Mouse (Mus musculus) frontal cortex, adult (tissue): ENCODE data around the gene Pknox1.
"Not testable (repeated sequence)": the region's sequence is repeated elsewhere in the genome, so short reads cannot be mapped to it uniquely, and the experiment has no call there.

Experiments
- ATAC-seq: cut with Nextera tagmentation; 2 replicates; pipeline ENCODE4 v1.9.2; 2017; ENCODE audit warnings: mild to moderate bottlenecking, moderate library complexity, mixed read lengths; ENCODE audit not compliant: low TSS enrichment

The Pknox1 gene

DNA sequence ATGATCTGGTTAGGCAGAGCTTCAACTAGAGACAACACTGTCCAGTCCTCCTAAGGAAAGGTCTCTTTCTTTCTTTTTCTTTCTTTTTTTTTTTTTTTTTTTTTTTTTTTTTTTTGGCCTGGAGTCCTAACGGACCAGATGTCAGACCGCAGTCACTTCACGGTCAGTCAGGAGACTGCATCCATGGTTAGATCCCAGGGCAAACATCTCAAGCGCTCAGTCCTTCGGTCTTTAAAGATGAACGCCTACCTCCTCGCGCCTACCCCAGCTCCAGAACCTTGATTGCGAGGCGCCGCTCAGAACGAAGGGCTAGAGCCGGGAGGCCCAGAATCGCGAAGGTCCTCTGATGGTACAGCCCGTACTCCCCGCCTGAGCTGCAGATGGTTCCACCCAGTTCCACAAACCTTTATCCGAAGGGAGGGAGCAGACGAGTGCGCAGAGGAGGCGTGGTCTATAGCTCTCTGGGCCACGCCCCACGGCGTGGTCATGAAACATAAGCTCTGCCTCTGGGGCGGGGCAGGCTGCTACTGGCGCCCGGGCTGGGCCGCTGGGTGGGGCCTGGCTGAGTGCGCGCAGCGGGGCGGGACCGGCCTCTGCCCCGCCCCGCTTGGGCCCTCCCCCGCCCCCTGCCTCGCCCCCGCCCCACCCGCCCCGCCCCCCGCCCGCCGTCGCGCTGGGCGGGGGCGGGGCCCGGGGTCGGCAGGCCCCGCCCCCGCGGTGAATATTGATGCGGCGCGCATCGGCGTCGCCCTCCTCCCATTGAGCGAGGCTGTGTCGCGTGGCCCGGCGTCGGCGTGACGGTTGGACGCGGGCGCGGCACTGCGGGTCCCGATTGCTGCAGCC lies at the start of gene Pknox1:
Pknox1 (plus strand) TSS at position 720 of the 843 bp plus-strand sequence.
- ATAC-seq, result peak; percentile 86

DNA sequence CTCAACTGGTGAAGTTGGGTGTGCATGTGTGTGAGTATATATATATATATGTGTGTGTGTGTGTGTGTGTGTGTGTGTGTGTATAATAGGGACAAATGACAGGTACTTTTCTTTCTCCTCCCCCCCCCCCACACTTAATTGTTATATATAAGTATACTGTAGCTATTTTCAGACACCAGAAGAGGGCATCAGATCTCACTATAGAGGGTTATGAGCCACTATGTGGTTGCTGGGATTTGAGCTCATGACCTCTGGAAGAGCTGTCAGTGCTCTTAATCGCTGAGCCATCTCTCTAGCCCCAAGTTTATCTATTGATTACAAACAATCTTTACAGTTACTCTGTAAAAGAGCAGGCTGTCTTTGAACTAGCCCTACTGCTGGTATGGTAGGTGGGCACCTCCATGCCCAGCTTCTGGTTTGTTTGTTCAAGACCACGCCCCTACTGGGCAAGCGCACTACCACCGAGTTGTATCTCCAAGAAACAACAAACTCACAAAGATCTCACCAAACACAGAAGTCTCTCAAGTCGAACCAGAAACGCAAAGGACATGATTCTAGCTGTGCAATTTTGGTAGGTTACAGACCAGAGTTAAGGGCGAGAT lies 45.1 kb upstream of the Pknox1 start:
- ATAC-seq, result peak; percentile 71

DNA sequence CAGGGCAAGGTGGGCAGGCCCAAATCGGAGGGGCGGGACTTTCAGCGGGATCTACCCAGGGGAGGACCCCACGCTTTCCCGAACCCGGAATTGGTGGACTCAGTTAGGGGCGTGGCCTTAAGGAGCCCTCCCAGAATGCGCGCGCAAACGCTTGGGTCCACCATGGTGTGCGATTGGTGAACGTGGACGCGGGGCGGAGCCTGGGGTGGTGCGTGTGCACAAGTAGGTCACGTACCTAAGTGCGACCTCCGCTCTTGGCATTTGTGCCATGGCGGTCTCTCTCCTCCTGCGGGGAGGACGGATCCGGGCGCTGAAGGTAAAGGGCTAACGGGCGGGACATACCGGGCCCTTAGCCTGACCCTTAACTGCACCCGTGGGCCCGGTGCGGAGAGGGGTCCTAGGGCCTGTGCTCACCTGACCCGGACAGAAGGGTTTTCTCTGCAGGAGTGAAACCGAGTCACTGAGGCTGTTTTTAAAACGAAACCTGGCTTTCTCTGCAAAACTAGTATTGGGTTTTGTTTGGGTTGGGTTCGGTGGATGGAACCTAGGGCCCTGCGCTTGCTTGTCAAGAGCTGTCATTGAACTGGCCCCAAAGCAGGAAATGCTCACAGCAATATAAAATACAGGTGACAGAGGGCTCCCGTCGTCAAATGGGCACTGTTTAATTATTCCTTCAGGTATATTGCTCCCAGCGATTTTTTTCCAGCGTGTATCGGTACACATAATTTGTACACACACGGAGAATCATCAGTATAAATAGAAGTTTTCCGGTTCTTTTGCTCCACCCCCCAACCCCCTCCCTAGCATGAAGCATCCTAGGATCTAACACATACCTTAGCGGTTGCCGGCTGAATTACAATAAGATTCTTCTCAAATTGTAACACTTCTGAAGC lies 44.3 kb upstream of the Pknox1 start, which contains the start of the genes Wdr4 and Ndufv3:
Wdr4 (minus strand) TSS at position 35 of the 893 bp plus-strand sequence.
Ndufv3 (plus strand) TSS at position 170 of the 893 bp plus-strand sequence.
- peak; percentile 97 for ATAC-seq

DNA sequence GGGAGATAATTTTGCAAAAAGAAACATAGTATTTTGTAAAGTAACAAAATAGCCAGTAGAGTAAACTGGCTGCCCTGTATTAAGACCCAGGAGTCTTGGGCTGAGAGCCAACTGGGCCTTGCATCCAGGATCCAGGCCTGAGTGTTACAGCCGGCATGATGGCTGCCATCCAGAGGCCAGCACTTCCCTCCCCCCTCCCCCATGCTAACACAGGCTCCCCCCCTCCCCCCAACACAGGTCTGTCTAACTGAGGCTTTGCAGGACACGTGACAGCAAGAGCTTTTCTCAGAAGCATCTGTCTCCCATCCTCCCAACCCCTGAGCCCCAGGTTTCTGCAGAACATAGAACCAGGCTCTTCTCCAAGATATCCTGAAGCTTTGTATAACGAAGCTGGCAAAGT lies 43.6 kb upstream of the Pknox1 start:
- no peak for ATAC-seq

DNA sequence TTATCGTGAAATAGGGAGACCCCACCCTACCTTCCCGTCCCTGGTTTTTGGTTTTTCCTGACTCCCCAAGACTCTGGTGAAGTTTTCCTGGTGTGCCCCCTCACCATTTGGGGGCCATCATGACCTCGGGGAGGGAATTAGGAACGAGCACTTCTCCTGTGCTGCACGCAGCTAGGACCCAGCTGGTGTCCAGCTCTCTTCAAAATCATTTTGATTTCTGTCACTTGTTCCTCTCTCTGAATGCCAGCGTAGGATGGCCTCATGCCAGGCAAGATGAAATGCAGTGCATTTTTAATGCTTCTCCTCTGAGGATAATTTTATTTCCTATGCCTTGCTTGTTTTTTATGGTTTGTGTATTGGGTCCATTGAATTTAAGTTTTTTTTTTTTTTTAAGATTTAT lies 42.6 kb upstream of the Pknox1 start:
- no peak for ATAC-seq

DNA sequence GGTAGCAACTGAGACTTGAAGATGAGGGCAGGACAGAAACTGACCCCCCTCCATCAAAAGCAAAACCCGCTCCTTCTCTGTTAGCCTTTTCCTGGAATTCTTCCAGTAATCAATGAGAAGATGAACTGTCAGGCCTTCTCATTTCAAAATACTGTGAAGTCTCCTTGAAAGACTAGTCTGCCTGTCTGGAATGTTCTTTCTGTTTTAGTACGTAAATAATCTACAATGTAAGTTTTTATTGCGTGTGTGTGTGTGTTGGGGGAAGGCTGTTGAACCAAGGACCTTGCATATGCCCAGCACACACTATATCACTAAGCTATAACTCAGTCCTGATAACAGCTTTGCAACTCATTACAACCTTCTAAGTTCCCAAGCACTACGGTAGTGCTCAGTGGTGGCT lies 39.4 kb upstream of the Pknox1 start:
- ATAC-seq, result no peak

DNA sequence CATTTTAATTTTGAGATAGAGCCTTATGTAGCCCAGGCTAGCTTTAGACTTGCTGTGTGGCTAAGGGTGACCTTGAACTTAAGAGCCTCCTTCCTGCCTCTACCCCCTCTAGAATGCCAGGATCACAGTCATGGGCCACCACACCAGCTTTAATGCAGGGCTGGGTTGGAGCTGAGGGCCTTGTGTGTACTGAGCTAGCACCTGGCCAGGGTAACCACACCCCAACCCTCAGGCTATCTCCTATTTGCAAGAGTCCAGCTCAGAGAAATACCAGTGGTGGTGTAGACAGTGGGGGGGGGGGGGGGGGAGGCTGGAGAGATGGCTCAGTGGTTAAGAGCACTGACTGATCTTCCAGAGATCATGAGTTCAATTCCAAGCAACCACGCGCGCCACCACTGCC lies 38.7 kb upstream of the Pknox1 start:
- no peak for ATAC-seq

DNA sequence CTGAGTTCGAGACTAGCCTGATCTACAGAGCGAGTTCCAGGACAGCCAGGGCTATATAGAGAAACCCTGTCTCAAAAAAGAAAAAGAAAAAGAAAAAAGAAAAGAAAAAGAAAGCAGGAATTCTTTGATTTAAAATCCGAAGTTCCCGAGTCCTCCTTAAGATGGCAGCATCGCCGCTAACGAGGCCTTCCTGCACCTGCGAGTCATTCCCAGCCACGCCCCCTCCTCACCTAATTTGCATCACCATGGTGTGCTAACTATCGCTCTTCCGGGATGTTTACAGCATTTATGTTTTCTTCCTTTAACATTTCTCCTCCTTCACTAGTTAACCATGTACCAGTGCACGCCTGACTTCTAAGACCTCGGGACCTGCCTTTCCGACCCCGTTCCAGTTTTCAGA lies 35.2 kb upstream of the Pknox1 start:
- no peak; the same call in 1 of the 2 replicates for ATAC-seq

DNA sequence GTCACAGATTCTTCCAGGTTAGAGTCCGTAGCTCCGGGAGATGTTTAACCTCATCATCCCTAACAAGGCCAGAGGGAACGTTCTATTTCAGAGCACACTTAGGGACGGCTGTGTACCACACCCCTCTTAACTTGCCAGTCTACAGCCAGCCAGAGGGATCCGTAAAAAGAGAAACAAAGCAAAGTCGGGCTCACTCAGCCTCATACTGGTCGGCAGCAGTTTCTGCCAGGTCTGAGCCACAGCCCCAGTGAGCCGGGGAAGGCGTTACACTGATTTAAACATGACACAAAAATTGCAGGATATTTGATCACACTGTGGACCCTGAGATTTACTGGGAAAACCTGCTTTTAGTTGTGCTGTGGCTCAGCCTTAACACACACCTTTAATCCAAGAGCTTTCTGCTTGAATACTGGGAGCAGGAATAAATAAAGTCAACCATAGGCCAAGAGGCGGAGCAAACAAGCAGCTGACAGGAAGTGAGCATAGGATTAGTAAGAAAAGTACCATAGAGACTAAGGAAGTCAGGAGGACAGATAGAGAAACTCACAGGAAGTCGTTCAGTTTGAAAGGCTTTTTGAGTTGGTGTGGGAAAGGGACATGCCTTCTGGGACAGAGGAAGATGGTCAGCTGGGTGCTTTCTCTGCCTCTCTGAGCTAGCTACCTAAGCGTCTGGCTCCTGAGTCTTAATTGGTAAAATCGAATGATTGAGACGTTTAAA lies 32.9 kb upstream of the Pknox1 start:
- ATAC-seq, result no peak

DNA sequence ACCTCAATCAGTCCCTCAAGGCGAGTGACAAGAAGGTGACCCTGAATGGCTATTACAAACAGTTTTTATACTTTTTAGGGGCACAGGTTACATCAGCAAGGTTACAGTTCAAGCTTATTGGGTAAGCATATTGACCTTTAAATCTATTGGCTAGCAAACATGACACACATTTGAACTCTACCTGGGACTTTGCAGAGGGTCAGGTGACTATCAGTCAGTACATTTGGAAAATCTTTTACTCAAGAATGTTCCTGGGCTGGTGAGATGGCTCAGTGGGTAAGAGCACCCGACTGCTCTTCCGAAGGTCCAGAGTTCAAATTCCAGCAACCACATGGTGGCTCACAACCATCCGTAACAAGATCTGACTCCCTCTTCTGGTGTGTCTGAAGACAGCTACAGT lies 32.2 kb upstream of the Pknox1 start:
- not testable (repeated sequence) for ATAC-seq

DNA sequence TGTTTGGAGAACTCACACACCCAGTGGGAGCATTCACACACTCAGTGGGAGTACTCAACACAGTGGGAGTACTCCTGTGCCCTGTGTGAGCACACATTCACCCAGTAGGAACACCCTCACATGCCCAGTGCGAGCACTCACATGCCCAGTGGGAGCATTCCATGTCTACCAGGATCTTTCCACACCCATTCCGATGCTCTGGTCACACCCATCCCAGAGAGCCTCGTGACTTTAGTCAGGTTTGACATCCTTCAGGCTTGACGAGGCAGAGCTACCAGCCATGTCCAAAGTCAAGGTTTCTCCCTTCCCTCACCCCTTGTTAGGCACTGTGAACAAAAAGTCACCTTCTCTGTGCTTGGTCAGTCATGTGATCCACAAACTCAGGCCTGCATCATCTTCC lies 29.2 kb upstream of the Pknox1 start:
- peak; percentile 9; the same call in 1 of the 2 replicates for ATAC-seq

DNA sequence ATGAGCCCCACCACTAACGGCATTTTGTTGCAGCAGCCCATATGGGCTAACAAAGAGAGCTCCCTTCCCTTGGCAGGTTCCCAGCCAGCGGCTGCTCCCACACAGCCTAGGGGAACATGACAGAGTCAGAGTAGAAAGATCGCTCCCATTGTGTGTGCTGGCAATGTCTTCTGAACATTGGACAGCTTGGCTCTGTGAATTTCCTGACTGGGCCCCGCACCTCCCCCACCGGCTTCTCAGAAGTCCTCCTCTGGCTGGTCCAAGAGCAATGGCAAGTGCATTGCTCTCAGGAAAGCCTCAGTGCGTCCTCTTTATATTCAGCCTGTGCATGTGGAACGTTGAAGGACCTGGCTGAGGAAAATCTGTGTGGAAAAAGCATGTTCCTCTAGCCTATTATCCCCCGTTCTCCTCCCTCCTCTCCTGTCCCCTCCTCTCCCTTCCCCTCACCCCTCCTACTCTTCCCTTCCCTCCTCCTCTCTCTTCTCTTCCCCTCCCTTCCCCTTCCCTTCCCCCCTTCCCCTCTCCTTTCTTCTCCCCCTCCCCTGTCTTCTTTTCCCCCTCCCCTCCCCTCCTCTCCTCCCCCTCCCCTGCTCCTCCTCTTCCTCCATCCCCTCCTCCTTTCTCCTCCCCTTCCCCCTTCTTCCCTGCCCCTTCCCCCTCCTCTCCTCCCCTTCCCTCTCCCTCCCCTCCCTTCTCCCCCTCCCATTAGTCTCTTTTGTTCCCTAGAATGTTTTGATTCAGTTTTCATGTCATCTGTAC lies 28.5 kb upstream of the Pknox1 start:
- ATAC-seq, result peak; percentile 96

DNA sequence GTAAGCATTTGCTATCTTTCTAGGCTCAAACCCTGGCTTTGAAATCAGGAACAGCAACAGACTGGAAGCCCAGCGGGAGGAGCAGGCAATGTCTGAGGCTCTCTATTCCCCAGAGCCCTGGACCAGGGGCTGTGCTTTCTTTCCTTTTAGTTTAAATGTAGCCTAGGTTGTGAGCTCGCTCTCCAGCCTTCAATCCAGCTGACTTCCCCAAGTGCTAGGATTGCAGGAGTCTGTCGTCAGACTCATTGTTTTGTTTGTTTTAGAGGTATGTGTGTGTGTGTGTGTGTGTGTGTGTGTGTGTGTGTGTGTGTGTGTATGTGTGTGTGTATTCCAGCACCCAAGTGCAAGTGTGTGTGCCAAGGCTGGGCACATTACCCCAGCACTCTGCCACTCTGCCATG lies 24.4 kb upstream of the Pknox1 start:
- ATAC-seq, result no peak

DNA sequence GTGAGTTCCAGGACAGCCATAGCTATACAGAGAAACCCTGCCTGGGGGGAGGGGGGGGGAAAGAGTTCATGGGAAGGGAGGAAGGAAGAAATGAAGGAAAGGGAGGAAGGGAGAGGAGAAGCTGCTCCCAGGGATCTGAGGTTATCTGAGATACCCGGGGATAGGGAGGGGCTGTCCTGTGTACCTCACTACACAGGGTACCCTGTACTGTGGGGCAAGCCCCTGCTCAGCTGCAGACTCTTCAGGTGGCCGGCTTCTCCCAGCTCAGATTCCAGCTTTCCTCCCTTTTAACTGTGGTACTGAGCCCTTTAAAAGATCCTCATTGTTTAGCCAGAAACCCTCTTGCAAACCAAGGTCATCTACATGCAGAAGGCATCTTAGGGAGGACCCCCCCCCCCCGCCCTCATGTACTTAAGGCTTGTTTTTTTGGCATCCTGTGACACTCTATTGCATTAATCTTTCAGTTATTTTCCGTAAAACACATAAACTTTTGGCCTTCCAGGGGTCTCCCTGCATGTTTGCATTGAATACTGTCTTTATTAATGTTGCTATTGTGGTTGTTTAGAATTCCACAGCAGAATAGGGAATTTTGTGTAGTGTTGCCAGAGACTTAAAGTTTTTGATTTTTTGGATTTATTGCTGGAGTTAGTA lies 23.6 kb upstream of the Pknox1 start:
- ATAC-seq, result no peak

DNA sequence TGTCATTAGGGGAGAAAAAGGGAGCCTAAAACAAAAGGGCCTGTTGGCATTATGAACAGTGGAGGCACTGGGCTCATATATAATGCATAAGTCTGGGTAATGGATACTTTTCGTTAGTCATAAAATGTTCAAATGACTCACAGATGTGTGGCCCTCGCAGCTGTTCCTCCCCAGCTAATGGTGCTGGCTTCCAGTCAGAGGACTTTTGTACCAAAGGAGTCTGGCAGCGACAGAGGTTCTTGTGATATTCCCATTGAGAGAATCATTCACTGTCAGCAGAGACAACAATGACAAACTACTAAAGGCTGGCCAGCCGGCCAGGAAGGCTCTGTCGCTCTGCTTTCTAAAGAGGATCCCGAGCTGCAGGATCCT lies 23.1 kb upstream of the Pknox1 start:
- peak; percentile 23; the same call in 1 of the 2 replicates for ATAC-seq

DNA sequence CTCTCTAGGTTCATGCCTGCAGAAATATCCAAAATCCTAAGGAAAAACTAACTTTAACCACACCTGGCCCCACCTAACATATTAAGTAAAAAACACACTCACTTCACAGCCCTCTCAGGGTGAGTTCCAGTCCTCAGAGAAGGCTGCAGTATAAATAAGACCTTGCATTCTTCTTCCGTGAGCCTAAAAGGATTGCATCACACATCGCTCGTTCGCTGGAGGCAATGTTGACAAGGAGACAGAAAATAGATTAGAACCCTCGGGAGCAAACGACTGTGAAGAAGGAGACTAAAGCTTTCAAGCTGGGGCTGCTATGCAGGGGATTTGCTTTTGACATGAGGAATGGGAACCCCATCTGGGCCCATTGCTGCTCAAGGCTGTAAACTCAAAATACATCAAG lies 21.0 kb upstream of the Pknox1 start:
- ATAC-seq, result no peak

DNA sequence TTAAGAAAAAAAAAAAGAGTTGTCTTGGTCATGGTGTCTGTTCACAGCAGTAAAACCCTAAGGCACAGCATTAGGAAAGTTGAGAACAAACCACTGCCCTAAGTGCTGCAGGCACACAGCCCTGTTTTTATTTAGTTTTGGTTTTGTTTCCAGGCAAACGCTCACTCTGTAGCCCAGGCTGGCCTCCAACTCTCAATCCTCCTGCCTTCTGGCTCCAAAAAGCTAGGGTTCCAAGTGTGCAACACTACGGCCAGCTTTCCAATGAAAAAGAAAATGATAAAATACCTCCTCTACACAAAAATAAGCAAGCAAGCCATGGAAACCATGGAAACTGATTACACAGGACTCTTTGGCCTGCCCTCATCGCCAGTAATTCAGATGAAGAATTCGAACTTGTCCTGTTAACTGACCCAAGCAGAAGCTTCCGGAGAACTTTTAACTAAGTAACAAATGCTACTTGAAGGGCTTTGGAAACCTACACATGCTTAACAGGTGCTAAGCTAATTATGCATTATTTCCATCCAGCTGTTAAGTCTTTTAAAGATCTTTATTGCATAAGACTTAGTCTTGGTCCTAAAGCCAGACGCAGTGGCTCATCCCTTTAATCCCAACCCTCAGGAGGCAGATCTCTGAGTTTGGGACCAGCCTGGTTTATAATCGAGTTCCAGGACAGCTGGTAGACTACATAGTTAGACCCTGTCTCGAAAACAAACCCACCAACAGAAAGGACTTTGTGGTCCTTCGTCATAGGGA lies 17.9 kb upstream of the Pknox1 start:
- ATAC-seq, result no peak

DNA sequence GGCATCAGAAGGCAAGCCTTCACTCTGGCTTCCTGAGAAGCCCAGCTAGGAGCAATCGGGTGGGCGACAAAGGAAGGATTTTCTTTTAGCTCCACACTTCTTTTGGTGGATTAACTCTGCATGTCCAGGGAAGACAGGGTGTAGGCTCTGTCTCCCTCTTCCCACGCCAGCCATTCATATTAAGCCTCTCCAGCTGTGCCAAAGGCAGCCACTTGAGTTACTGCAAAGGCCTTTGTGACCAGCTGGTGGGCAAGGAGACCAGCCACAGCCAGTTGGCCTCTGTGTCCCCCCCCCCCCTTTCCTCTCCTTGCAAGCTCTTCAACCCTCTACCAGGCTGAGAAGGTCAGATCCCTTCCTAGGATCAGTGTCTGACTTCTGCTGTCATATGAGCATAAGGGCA lies 16.6 kb upstream of the Pknox1 start:
- no peak for ATAC-seq

DNA sequence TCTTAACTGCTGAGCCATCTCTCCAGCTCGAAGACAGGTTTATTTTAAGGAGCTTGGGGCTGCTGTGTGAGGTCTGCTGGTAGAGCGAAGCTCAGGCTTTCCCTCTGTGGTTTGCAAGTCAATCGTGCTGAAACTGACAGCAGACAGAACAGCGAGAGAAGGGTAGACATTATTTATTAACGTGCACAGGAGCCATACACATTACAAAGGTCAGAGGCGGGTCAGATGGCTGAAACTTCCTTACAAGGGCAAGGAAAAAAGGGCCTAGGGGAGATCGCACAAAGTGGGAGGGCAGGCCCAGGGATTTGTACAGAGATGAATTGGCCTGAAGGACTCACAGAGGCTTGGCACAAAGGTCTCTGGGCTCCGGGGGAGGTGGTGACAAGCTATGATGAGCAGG lies 15.1 kb upstream of the Pknox1 start:
- no peak for ATAC-seq

DNA sequence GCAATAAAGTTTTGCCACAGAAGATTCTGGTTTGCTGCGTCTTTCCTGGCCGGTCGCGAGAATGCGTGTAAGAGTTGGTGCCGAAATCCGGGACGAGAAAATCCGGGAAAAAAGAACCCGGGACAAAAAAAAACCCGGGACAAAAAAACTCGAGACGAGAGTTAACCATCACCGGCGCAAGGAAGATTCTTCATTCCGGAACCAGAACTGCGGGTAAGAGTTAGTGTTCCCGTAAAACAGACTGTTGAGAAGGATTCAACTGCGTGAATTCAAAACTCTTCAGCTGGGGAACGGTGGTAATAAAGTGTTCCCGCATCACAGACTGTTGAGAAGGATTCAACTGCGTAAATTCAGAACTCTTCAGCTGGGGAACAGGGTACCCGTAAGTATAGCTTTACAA lies 11.9 kb upstream of the Pknox1 start:
- ATAC-seq, result not testable (repeated sequence)
